Mouse (Mus musculus) T-cell, adult 66 days (primary cell): ENCODE results near the gene Ciao2b. TPM values are rescaled to one million over a fixed set of nuclear protein-coding genes. Genes with fewer than 3 reads are reported as not detected.

ENCODE experiments used
- total RNA-seq, 2 experiments: library from RNA; stranded (reverse); gene quantifications; 3 replicates in 1 of 2; 4 replicates in 1 of 2; pipeline ENCODE4 v1.2.4; 2023

Ciao2b gene
- total RNA-seq: 10 to 100 TPM; 33.4 to 43.1 TPM

GRCm38 (mm10) chr8:104641426-104642323, at the start of gene Ciao2b:
Gene Ciao2b, minus strand, starts transcription at chr8:104641965.

GRCm38 (mm10) chr8:104630981-104631663, 10.6 kb downstream of the Ciao2b start, which contains the start of gene Rrad:
Gene Rrad, minus strand, starts transcription at chr8:104631327.

GRCm38 (mm10) chr8:104624161-104624560, 17.6 kb downstream of the Ciao2b start, which contains the start of gene Cdh16:
Gene Cdh16, minus strand, starts transcription at chr8:104624396.

GRCm38 (mm10) chr8:104591133-104591834, 50.5 kb downstream of the Ciao2b start, which contains the start of gene Pdp2:
Gene Pdp2, plus strand, starts transcription at chr8:104591451.

Other genes with a start within 250 kb of the Ciao2b start
- 1 to 10 TPM; 3.3 to 4.2 TPM for gene Cmtm4, start 246.2 kb downstream of the Ciao2b start, total RNA-seq
- gene Dync1li2, start 198.9 kb downstream of the Ciao2b start, total RNA-seq: 10 to 100 TPM; 78.1 to 79.6 TPM
- gene Terb1, start 132.1 kb downstream of the Ciao2b start, total RNA-seq: under 1 TPM in 1 of 2 experiments, not detected in 1; 0.26 TPM
- 10 to 100 TPM; 43.6 to 51.3 TPM for gene Nae1, start 107.3 kb downstream of the Ciao2b start, total RNA-seq
- gene Car7, start 107.3 kb downstream of the Ciao2b start, total RNA-seq: 1 to 10 TPM; 2.5 to 3.0 TPM
- gene Pdp2, start 50.5 kb downstream of the Ciao2b start, total RNA-seq: 10 to 100 TPM; 10.2 to 13.8 TPM
- gene Cdh16, start 17.6 kb downstream of the Ciao2b start, total RNA-seq: 1 to 10 TPM in 1 of 2 experiments, not detected in 1; 1.2 TPM
- 10 to 100 TPM; 25.7 to 27.6 TPM for gene Rrad, start 10.6 kb downstream of the Ciao2b start, total RNA-seq
- gene Ces2a, start 92.0 kb upstream of the Ciao2b start, total RNA-seq: not detected
- gene Ces2b, start 189.6 kb upstream of the Ciao2b start, total RNA-seq: not detected
- gene Ces2c, start 205.1 kb upstream of the Ciao2b start, total RNA-seq: 1 to 10 TPM in 1 of 2 experiments, not detected in 1; 1.0 TPM